Mouse (Mus musculus) liver, embryonic 16.5 days (tissue): ENCODE results near the gene Plekhb2. TPM values are rescaled to one million over a fixed set of nuclear protein-coding genes. Genes with fewer than 3 reads are reported as not detected.

Experiments
- ATAC-seq: fragments of 200-750 bp; cut with Nextera tagmentation; 2 replicates; pipeline ENCODE4 v1.8.0; 2017; ENCODE audit warnings: low read depth, mild to moderate bottlenecking, moderate number of reproducible peaks, moderate library complexity
- H3K27ac ChIP-seq: fragments of 300-500 bp; sonication (generic); 2 replicates; pipeline ENCODE4 v1.5.1; 2014; ENCODE audit warnings: mild to moderate bottlenecking, low read length
- H3K27me3 ChIP-seq: fragments of 300-500 bp; sonication (generic); 2 replicates; pipeline ENCODE4 v1.6.1; 2014; ENCODE audit warnings: low read depth, low read length, mixed read lengths; ENCODE audit not compliant: control insufficient read depth, insufficient read depth
- H3K36me3 ChIP-seq: fragments of 300-500 bp; sonication (generic); 2 replicates; pipeline ENCODE4 v1.6.1; 2014; ENCODE audit warnings: mild to moderate bottlenecking; ENCODE audit not compliant: control insufficient read depth, insufficient read depth
- H3K4me1 ChIP-seq: fragments of 300-500 bp; sonication (generic); 2 replicates; pipeline ENCODE4 v1.6.1; 2014; ENCODE audit warnings: low read depth, low read length, mixed read lengths; ENCODE audit not compliant: control insufficient read depth
- H3K4me2 ChIP-seq: fragments of 300-500 bp; sonication (generic); 2 replicates; pipeline ENCODE4 v1.6.1; 2014; ENCODE audit warnings: low read depth, low read length, mixed read lengths
- H3K4me3 ChIP-seq: fragments of 300-500 bp; sonication (generic); 2 replicates; pipeline ENCODE4 v1.5.1; 2014; ENCODE audit warnings: low read depth, mild to moderate bottlenecking, low read length
- H3K9ac ChIP-seq: fragments of 300-500 bp; sonication (generic); 2 replicates; pipeline ENCODE4 v1.6.1; 2014; ENCODE audit warnings: low read depth, low read length
- H3K9me3 ChIP-seq: fragments of 300-500 bp; sonication (generic); replicated peaks from 2 replicates; pipeline ENCODE4 v1.6.1; 2016; ENCODE audit warnings: low read length; ENCODE audit not compliant: control insufficient read depth
- WGBS: fragments of 180-500 bp; shearing (Covaris S2); extraction: QIAGEN DNeasy Blood & Tissue Kit; methylation state at CpG from one replicate; pipeline ENCODE4 v1.1.7; 2014; ENCODE audit not compliant: insufficient replicate concordance; 5-methylcytosine and 5-hydroxymethylcytosine counted together
- polyA plus RNA-seq: library from polyadenylated mRNA; unstranded; fragments of >200 nt; fragmentation: Nextera tagmentation; extraction: Ambion mirVana; gene quantifications from 2 replicates; pipeline ENCODE4 v1.2.1, GENCODE M21; 2015

The Plekhb2 gene
- polyA plus RNA-seq, 1 experiment from 2014 or later: 10.6 TPM

- H3K36me3 ChIP-seq: peaks cover 9% of the 10 kb centered on the region
- H3K27me3 ChIP-seq: no peaks in the 10 kb centered on the region
- H3K9ac ChIP-seq: no peak overlapping the region
- 62% methylated on average over 7 of the region's 7 CpGs for WGBS
- H3K4me2 ChIP-seq: no peak overlapping the region
- no peak overlapping the region for H3K27ac ChIP-seq
- no peaks in the 10 kb centered on the region for H3K4me1 ChIP-seq
- no peaks in the 10 kb centered on the region for H3K9me3 ChIP-seq
- no peak for ATAC-seq
- no peak overlapping the region for H3K4me3 ChIP-seq
Measured at GRCm38 (mm10) chr1:34827900-34828299, 21.9 kb upstream of the Plekhb2 start.

GRCm38 (mm10) chr1:34828528-34829294 lies 21.1 kb upstream of the Plekhb2 start:
- Histone ChIP-seq H3K4me1 (no peaks in the 10 kb centered on the region), H3K4me3 (no peak overlapping the region), H3K36me3 (peaks cover 9% of the 10 kb centered on the region), H3K9me3 (no peaks in the 10 kb centered on the region), H3K9ac (no peak overlapping the region), H3K27me3 (no peaks in the 10 kb centered on the region), H3K27ac (no peak overlapping the region), H3K4me2 (no peak overlapping the region)
- ATAC-seq: no peak
- 73% methylated on average over 5 of the region's 5 CpGs for WGBS

- 53% methylated on average over 2 of the region's 2 CpGs for WGBS
- H3K36me3 ChIP-seq: peaks cover 9% of the 10 kb centered on the region
Measured at GRCm38 (mm10) chr1:34830934-34831333, 18.8 kb upstream of the Plekhb2 start.

GRCm38 (mm10) chr1:34831381-34831780 lies 18.4 kb upstream of the Plekhb2 start:
- no peak overlapping the region for H3K9ac ChIP-seq
- H3K36me3 ChIP-seq: peaks cover 12% of the 10 kb centered on the region
- H3K27ac ChIP-seq: no peak overlapping the region
- no peak overlapping the region for H3K4me3 ChIP-seq
- 32% methylated on average over 1 of the region's 1 CpGs for WGBS
- no peak for ATAC-seq
- H3K4me2 ChIP-seq: no peak overlapping the region
- H3K4me1 ChIP-seq: no peaks in the 10 kb centered on the region
- no peaks in the 10 kb centered on the region for H3K9me3 ChIP-seq
- no peaks in the 10 kb centered on the region for H3K27me3 ChIP-seq

More at GRCm38 (mm10) chr1:34830934-34831333, 18.8 kb upstream of the Plekhb2 start:
- Histone ChIP-seq H3K4me1 (no peaks in the 10 kb centered on the region), H3K4me2 (no peak overlapping the region), H3K4me3 (no peak overlapping the region), H3K9me3 (no peaks in the 10 kb centered on the region), H3K27ac (no peak overlapping the region), H3K9ac (no peak overlapping the region), H3K27me3 (no peaks in the 10 kb centered on the region)
- no peak for ATAC-seq

GRCm38 (mm10) chr1:34834904-34835303 lies 14.9 kb upstream of the Plekhb2 start:
- Histone ChIP-seq H3K4me2 (no peak overlapping the region), H3K4me1 (peaks cover 8% of the 10 kb centered on the region), H3K27me3 (no peaks in the 10 kb centered on the region), H3K4me3 (no peak overlapping the region), H3K27ac (no peak overlapping the region), H3K36me3 (peaks cover 5% of the 10 kb centered on the region), H3K9me3 (no peaks in the 10 kb centered on the region), H3K9ac (no peak overlapping the region)
- WGBS: 36% methylated on average over 2 of the region's 2 CpGs
- no peak for ATAC-seq

GRCm38 (mm10) chr1:34837951-34838689 lies 11.7 kb upstream of the Plekhb2 start:
- Histone ChIP-seq H3K27me3 (no peaks in the 10 kb centered on the region), H3K4me2 (no peak overlapping the region), H3K4me1 (peaks cover 25% of the 10 kb centered on the region), H3K36me3 (peaks cover 5% of the 10 kb centered on the region), H3K9ac (no peak overlapping the region), H3K4me3 (no peak overlapping the region), H3K27ac (no peak overlapping the region), H3K9me3 (no peaks in the 10 kb centered on the region)
- no peak for ATAC-seq
- WGBS: 62% methylated on average over 6 of the region's 6 CpGs

GRCm38 (mm10) chr1:34839241-34839640 lies 10.5 kb upstream of the Plekhb2 start:
- Histone ChIP-seq H3K9ac (no peak overlapping the region), H3K36me3 (peaks cover 5% of the 10 kb centered on the region), H3K4me1 (peaks cover 30% of the 10 kb centered on the region), H3K4me3 (no peak overlapping the region), H3K27me3 (no peaks in the 10 kb centered on the region), H3K9me3 (no peaks in the 10 kb centered on the region), H3K27ac (no peak overlapping the region), H3K4me2 (no peak overlapping the region)
- no peak for ATAC-seq
- WGBS: 31% methylated on average over 12 of the region's 12 CpGs

- ATAC-seq: no peak
- Histone ChIP-seq H3K9me3 (no peaks in the 10 kb centered on the region), H3K4me2 (peak overlapping the region; percentile 71), H3K4me1 (peaks cover 30% of the 10 kb centered on the region), H3K9ac (peak overlapping the region; percentile 87), H3K4me3 (peak overlapping the region; percentile 74), H3K36me3 (no peaks in the 10 kb centered on the region), H3K27ac (peak overlapping the region; percentile 84; the same call in 1 of the 2 replicates), H3K27me3 (no peaks in the 10 kb centered on the region)
- 1% methylated on average over 12 of the region's 12 CpGs for WGBS
Measured at GRCm38 (mm10) chr1:34841709-34842388, 7.9 kb upstream of the Plekhb2 start.
